Mouse (Mus musculus): ENCODE results near the gene Enah. TPM values are rescaled to one million over a fixed set of nuclear protein-coding genes. Genes with fewer than 3 reads are reported as not detected.

Gene Enah
- polyA plus RNA-seq, 1 experiment from 2014 or later = 17.3 TPM

- no peaks in the 10 kb centered on the region for H3K9me3 ChIP-seq (replicated peaks)
- 59% methylated on average over 7 of the region's 7 CpGs for WGBS
- H3K4me1 ChIP-seq = 0 out of 2 replicates have a peak, but pooled peaks cover 5% of the 10 kb centered on the region
- H3K4me2 ChIP-seq = no peak overlapping the region
- no peaks in the 10 kb centered on the region for H3K36me3 ChIP-seq
- no peak for ATAC-seq (replicated peaks; ENCODE audit: low FRiP score)
- H3K9ac ChIP-seq = no peak overlapping the region
- H3K27ac ChIP-seq = no peak overlapping the region
- no peaks in the 10 kb centered on the region for H3K27me3 ChIP-seq
- H3K4me3 ChIP-seq (replicated peaks) = no peak overlapping the region
These were observed 6.3 kb upstream of the Enah start for GRCm38 (mm10) chr1:182026120-182026519.

DNA sequence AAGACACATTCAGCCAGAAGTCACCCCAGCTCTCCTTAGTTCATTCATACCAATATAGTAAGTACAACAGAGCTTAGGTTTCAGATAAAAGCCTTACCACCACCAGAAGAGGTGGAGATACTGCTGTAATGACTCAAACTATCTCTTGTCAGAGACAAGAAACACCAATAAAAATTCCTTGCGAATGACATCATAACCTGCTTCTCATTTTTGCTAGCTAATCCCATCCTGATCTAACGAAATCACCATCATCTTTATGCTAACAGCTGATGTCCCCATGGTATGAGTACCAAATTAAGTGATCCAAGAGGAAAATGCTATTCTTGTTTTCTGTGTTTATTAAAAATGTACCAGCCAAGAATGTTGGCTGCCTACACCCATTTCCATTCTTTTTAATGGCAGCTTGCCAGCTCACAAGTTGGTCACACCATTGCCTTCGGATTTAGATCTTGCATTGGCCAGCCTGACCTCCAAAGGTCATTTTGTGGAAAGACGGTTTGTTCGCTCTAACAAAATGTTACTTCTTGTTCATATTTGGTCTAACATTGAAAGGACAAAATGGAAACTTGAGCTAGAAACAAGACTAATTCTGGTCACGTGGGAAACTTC lies 2.0 kb upstream of the Enah start:
- ATAC-seq (replicated peaks; ENCODE audit: low FRiP score) = no peak
- H3K4me1 ChIP-seq = 0 out of 2 replicates have a peak, but pooled peaks cover 14% of the 10 kb centered on the region
- H3K9ac ChIP-seq = no peak overlapping the region
- H3K27me3 ChIP-seq = no peaks in the 10 kb centered on the region
- H3K4me2 ChIP-seq = no peak overlapping the region
- H3K9me3 ChIP-seq (replicated peaks) = no peaks in the 10 kb centered on the region
- no peaks in the 10 kb centered on the region for H3K36me3 ChIP-seq
- no peak overlapping the region for H3K4me3 ChIP-seq (replicated peaks)
- no peak overlapping the region for H3K27ac ChIP-seq
- 80% methylated on average over 6 of the region's 6 CpGs for WGBS

- 27% methylated on average over 11 of the region's 11 CpGs for WGBS
These were observed 1.2 kb upstream of the Enah start for GRCm38 (mm10) chr1:182020831-182021460.

GRCm38 (mm10) chr1:182019266-182019925 lies 394 bp downstream of the Enah start:
- H3K27me3 ChIP-seq = no peaks in the 10 kb centered on the region
- peak; percentile 80 for ATAC-seq (replicated peaks; ENCODE audit: low FRiP score)

More at GRCm38 (mm10) chr1:182020831-182021460, 1.2 kb upstream of the Enah start:
- Histone ChIP-seq H3K36me3 (0 out of 2 replicates have a peak, but pooled peaks cover under 1% of the 10 kb centered on the region), H3K9me3 (replicated peaks) (no peaks in the 10 kb centered on the region), H3K27me3 (no peaks in the 10 kb centered on the region), H3K4me2 (peak overlapping the region; percentile 91), H3K4me1 (0 out of 2 replicates have a peak, but pooled peaks cover 15% of the 10 kb centered on the region), H3K9ac (peak overlapping the region; percentile 93; the same call in 1 of the 2 replicates), H3K4me3 (replicated peaks) (peak overlapping the region; percentile 90), H3K27ac (peak overlapping the region; percentile 90)
- ATAC-seq (replicated peaks; ENCODE audit: low FRiP score) = peak; percentile 1; the same call in 1 of the 2 replicates

GRCm38 (mm10) chr1:182018397-182019265 lies 1.2 kb downstream of the Enah start:
- no peaks in the 10 kb centered on the region for H3K9me3 ChIP-seq (replicated peaks)
- H3K27me3 ChIP-seq = no peaks in the 10 kb centered on the region
- peak; percentile 34 for ATAC-seq (replicated peaks; ENCODE audit: low FRiP score)
- peaks cover 6% of the 10 kb centered on the region; the same call in 1 of the 2 replicates for H3K36me3 ChIP-seq
- peak overlapping the region; percentile 91 for H3K4me2 ChIP-seq
- H3K4me3 ChIP-seq (replicated peaks) = peak overlapping the region; percentile 90
- peak overlapping the region; percentile 93 for H3K9ac ChIP-seq
- 0 out of 2 replicates have a peak, but pooled peaks cover 15% of the 10 kb centered on the region for H3K4me1 ChIP-seq
- under 1% methylated on average over 29 of the region's 29 CpGs for WGBS
- H3K27ac ChIP-seq = peak overlapping the region; percentile 90

More at GRCm38 (mm10) chr1:182019266-182019925, 394 bp downstream of the Enah start:
- Histone ChIP-seq H3K4me3 (replicated peaks) (peak overlapping the region; percentile 90), H3K27ac (peak overlapping the region; percentile 90), H3K4me2 (peak overlapping the region; percentile 91), H3K9me3 (replicated peaks) (no peaks in the 10 kb centered on the region), H3K36me3 (peaks cover 5% of the 10 kb centered on the region; the same call in 1 of the 2 replicates), H3K9ac (peak overlapping the region; percentile 93), H3K4me1 (0 out of 2 replicates have a peak, but pooled peaks cover 15% of the 10 kb centered on the region)
- under 1% methylated on average over 43 of the region's 104 CpGs for WGBS

- no peak overlapping the region for H3K27ac ChIP-seq
- peaks cover 15% of the 10 kb centered on the region; the same call in 1 of the 2 replicates for H3K36me3 ChIP-seq
- no peaks in the 10 kb centered on the region for H3K4me1 ChIP-seq
- 84% methylated on average over 1 of the region's 1 CpGs for WGBS
- H3K4me3 ChIP-seq (replicated peaks) = no peak overlapping the region
- no peaks in the 10 kb centered on the region for H3K9me3 ChIP-seq (replicated peaks)
- ATAC-seq (replicated peaks; ENCODE audit: low FRiP score) = no peak
- H3K9ac ChIP-seq = no peak overlapping the region
- no peak overlapping the region for H3K4me2 ChIP-seq
- H3K27me3 ChIP-seq = no peaks in the 10 kb centered on the region
These were observed 14.0 kb downstream of the Enah start for GRCm38 (mm10) chr1:182005831-182006230.

- Histone ChIP-seq H3K27me3 (no peaks in the 10 kb centered on the region), H3K4me1 (peaks cover 21% of the 10 kb centered on the region), H3K9me3 (replicated peaks) (no peaks in the 10 kb centered on the region), H3K36me3 (no peaks in the 10 kb centered on the region), H3K4me2 (no peak overlapping the region), H3K9ac (no peak overlapping the region), H3K4me3 (replicated peaks) (no peak overlapping the region), H3K27ac (no peak overlapping the region)
- 54% methylated on average over 4 of the region's 4 CpGs for WGBS
- no peak for ATAC-seq (replicated peaks; ENCODE audit: low FRiP score)
These were observed 21.1 kb downstream of the Enah start for GRCm38 (mm10) chr1:181998673-181999072.

- H3K27ac ChIP-seq = no peak overlapping the region
- ATAC-seq (replicated peaks; ENCODE audit: low FRiP score) = no peak
These were observed 22.0 kb downstream of the Enah start for GRCm38 (mm10) chr1:181997791-181998190.

DNA sequence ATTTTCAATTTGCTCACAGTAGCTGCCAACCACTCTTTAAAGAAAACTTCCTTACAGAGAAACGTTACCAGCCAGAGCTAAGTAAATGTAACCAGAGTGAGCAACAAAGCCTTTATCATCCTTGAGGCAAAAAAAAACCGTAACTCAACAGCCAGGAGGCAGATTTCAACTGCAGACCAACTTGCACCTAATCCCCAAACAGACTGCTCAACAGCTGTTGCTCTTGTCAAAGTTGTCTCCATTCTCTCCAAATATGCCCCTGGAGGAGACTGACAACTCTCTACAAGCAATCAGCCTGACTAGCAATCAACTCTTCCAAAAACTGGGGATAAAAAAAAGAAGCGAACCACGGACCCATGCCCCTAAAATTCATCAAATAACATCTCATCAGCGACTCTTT lies 26.2 kb downstream of the Enah start:
- H3K36me3 ChIP-seq = no peaks in the 10 kb centered on the region
- no peaks in the 10 kb centered on the region for H3K27me3 ChIP-seq
- H3K27ac ChIP-seq = no peak overlapping the region
- WGBS = 71% methylated on average over 5 of the region's 5 CpGs
- H3K4me2 ChIP-seq = no peak overlapping the region
- no peak overlapping the region for H3K4me3 ChIP-seq (replicated peaks)
- H3K4me1 ChIP-seq = peaks cover 20% of the 10 kb centered on the region
- no peak overlapping the region for H3K9ac ChIP-seq
- no peak for ATAC-seq (replicated peaks; ENCODE audit: low FRiP score)
- no peaks in the 10 kb centered on the region for H3K9me3 ChIP-seq (replicated peaks)

More at GRCm38 (mm10) chr1:181997791-181998190, 22.0 kb downstream of the Enah start:
- no peaks in the 10 kb centered on the region for H3K27me3 ChIP-seq
- no peaks in the 10 kb centered on the region for H3K9me3 ChIP-seq (replicated peaks)
- no peaks in the 10 kb centered on the region for H3K36me3 ChIP-seq
- no peak overlapping the region for H3K4me2 ChIP-seq
- peaks cover 21% of the 10 kb centered on the region for H3K4me1 ChIP-seq
- H3K9ac ChIP-seq = no peak overlapping the region
- H3K4me3 ChIP-seq (replicated peaks) = no peak overlapping the region
- 67% methylated on average over 3 of the region's 3 CpGs for WGBS

DNA sequence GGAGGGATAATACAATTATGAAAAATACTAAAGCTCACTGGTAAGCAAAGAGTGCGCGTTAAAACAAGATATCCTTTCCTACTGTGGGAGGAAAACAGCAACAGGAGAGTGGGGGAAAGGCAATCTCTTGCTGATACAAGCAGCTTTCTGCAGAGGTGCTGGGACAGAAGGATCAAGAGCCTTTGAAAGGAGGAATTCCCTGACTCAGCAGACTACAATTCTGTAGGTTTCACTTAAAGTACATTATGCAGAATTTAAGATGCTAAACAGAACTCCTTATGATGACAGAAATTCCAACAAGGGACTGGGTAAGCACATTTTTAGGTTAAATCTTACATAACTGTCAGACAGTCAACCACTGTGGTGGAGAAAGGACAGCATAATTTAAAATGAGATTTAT lies 31.4 kb downstream of the Enah start:
- no peak overlapping the region for H3K4me3 ChIP-seq (replicated peaks)
- H3K9me3 ChIP-seq (replicated peaks) = no peaks in the 10 kb centered on the region
- peaks cover 12% of the 10 kb centered on the region for H3K4me1 ChIP-seq
- H3K27ac ChIP-seq = no peak overlapping the region
- no peak overlapping the region for H3K4me2 ChIP-seq
- no peaks in the 10 kb centered on the region for H3K36me3 ChIP-seq
- 67% methylated on average over 2 of the region's 2 CpGs for WGBS
- no peaks in the 10 kb centered on the region for H3K27me3 ChIP-seq
- H3K9ac ChIP-seq = no peak overlapping the region
- ATAC-seq (replicated peaks; ENCODE audit: low FRiP score) = no peak

DNA sequence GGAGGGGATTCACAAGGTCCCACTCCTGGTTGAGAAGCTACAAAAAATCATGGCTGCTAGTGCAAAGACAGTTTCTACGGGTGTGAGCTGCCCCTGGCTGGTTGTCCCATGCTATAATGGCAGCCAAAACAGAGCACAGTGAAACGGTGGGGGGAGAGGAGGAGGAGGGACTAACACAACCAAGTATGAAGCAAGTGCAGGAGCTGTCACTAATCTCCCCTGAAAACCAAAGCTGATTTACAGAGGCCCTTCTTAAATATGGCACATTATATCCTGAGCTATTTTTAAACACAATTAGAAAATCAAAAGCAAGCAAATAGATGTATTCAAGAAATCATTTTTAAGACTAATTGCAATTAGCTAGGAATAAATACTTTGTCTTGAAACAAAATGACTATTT lies 32.6 kb downstream of the Enah start:
- WGBS = 48% methylated on average over 2 of the region's 2 CpGs

More for the DNA sequence above, 32.6 kb downstream of the Enah start:
- no peaks in the 10 kb centered on the region for H3K9me3 ChIP-seq (replicated peaks)
- H3K36me3 ChIP-seq = peaks cover 5% of the 10 kb centered on the region; the same call in 1 of the 2 replicates
- no peaks in the 10 kb centered on the region for H3K27me3 ChIP-seq
- no peak overlapping the region for H3K4me2 ChIP-seq
- H3K9ac ChIP-seq = no peak overlapping the region
- H3K4me1 ChIP-seq = peaks cover 12% of the 10 kb centered on the region
- ATAC-seq (replicated peaks; ENCODE audit: low FRiP score) = no peak
- H3K4me3 ChIP-seq (replicated peaks) = no peak overlapping the region
- no peak overlapping the region for H3K27ac ChIP-seq

All from kidney, embryonic 15.5 days (tissue).